Mouse (Mus musculus) kidney, adult 18-20 months (tissue): ENCODE measurements around the gene Slc25a34.
A peak's percentile ranks its signal among the peaks of the same experiment; 100 is the strongest.

Experiments
- DNase-seq: peaks from one replicate; pipeline ENCODE4 v3.0.0; 2021

Gene Slc25a34

GRCm38 (mm10) chr4:141641961-141642811 is 18.6 kb upstream of the Slc25a34 start:
- DNase-seq: peak; percentile 66

DNA sequence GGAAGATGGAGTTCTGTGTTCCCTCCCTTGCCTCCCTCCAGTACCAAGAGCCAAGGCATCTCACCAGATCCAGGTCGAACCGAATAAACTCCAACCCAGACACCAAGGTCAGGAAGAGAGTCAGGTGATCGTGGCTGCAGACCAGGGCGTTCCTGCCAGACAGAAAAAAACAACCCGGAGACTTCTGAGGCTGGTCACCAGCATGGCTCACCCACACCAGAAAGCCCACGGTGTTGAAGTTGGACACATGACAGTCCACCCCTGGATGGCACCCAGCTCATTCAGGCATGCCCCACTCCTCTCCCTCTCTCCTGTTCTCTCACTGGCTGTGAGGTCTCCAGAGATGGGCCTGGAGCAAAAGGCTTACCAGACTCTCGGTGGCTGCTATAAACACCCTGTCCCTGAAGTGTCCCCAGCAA is 17.7 kb upstream of the Slc25a34 start:
- DNase-seq: peak; percentile 82

DNA sequence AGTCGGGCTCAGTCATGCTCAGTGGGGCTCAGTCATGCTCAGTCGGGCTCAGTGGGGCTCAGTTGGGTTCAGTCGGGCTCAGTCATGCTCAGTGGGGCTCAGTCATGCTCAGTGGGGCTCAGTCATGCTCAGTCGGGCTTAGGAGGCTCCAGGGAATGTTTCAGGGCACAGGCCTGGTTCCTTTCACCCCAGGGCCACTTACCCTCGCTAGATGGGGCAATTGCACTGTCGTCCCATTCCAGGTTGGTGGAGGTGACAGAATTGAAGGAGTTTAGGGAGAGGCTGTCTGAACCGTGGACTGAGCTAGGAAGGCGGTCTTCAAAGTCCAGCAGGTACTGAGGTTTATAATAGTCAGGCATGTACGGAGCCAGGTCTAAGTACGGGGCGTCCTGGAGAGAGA is 15.9 kb upstream of the Slc25a34 start:
- no peak for DNase-seq

GRCm38 (mm10) chr4:141636693-141637092 is 13.1 kb upstream of the Slc25a34 start:
- peak; percentile 75 for DNase-seq

GRCm38 (mm10) chr4:141635991-141636390 is 12.4 kb upstream of the Slc25a34 start:
- DNase-seq: no peak

DNA sequence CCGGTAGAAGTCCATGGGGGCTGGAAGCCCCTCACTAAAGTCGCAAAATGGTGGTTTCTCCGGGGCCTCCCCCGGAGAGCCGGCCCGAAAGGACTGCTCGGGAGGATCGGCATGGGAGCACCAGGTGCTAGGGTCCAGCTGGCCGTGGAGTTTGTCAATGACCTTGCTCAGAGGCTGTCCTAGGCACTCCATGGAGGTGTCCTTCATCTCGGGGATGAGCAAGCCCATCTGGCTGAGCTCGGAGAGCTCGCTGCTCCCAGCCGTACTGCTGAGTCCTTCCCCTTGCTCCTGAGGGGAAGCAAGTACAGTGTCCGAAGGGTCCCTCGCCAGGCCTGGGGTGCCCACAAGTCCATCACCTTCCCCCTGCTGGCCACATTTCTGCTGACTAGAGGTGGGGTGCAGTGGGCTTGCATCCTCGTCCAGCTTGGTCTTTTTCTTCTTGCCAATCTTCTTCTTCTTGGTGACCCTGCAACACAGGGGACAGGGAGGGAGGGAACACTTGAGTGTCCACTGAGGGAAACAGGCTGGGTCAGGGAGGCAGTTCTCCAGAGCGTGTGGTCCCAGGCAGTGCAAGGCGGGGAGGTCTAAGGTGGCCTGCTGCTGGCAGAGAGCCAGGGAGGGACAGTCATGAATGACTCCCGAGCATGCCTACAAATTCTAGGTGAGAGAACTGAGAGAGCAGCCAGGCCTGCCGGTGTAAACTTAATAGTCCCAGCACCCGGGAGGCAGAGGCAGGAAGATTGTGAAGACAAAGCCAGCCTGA is 8.7 kb upstream of the Slc25a34 start:
- no peak for DNase-seq

GRCm38 (mm10) chr4:141631250-141631649 is 7.6 kb upstream of the Slc25a34 start:
- DNase-seq: no peak

GRCm38 (mm10) chr4:141630021-141630420 is 6.4 kb upstream of the Slc25a34 start:
- no peak for DNase-seq

- DNase-seq: no peak
Measured at GRCm38 (mm10) chr4:141628661-141629060, 5.0 kb upstream of the Slc25a34 start.

DNA sequence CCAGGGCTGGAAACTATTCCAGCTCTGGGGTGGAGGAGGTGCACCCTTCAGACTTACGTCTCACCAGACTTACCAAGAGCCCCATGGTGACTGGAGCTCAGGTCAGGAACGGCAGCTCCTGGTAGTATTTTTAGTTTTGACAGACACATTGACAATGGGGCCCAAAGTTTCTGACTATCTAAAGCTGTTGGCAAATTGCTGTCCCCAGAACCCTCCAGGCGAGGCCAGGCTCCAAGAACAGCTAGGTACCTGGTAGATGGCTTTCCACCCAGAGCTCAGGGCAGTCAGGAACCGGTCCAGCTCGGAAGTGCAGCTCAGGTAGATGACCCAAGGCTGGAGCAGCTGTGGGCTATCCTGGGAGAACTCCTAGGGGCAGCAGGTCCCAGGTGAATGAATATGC is 3.9 kb upstream of the Slc25a34 start:
- DNase-seq: no peak

DNA sequence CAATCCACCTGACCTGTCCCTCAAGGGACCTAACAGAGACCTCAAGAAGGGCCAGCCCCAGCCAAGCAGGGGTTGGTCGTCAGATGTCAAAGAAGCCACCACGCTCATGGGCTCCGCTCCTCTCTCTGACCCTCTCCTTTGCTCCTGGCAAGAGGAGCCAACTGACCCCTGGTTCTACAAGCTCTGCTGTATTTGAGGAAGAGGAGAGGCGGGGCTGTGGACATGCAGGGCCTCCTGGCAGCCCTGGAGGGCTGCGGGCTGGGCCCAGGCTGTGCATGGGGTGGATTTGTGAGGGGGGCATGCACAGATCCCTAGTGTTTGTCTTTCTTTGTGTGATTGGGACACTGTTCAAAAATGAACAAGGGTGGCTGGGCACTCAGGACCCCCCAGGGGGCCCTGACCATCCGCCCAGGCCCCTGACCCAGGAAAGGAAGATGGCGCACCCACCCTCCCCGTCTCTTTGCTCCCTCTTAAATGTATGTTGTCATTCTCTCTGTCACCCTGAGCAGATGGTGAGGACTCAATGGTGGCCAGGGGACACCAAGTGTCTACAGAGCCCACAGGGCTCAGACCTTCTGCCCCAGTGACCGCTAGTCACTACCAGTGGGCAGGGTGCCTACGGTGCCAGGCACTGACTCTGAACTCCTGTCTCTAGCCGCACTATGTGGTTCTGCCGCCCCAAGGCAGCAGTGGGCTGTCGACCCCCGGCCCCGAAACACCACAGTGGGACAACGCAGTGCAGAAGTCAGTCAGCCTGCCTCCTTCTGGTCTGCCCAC is 2.3 kb upstream of the Slc25a34 start:
- DNase-seq: no peak

DNA sequence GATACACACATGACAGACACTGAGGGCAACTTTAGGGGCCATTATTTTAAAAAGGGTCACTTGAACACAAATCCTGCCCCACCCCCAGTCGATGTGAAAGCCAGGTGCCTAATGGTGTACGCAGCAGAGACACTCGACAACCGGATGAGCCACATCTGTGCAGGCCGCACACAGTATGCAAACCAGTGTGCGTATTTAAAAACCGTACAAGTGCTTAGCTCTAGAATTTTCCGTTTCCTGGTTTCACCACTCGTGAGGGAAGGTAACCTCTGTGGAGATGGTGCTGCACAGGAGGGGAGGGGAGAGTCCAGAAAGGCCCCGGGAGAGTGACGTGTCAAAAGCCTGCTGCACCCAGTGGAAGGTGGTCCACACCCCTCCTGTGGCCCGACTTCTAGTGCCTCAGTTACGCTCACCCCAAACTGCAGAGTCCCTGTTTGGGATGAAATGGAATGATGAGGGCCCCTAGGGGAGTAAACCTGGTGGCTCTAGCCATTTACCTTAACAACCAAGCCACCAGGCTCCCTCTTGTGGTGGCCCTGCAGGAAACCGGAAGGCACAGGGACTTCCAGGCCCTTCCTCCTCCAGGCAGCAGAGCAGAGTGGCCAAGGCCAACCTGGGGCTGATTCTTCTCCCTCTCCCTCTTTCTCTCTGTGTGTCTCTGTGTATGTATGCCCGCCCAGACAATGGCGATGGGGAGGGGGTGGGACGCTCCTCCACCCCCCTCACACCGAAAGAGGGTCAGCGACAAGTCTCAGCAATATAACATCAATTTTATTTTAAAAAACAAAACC is 1.6 kb upstream of the Slc25a34 start:
- DNase-seq: peak; percentile 56

DNA sequence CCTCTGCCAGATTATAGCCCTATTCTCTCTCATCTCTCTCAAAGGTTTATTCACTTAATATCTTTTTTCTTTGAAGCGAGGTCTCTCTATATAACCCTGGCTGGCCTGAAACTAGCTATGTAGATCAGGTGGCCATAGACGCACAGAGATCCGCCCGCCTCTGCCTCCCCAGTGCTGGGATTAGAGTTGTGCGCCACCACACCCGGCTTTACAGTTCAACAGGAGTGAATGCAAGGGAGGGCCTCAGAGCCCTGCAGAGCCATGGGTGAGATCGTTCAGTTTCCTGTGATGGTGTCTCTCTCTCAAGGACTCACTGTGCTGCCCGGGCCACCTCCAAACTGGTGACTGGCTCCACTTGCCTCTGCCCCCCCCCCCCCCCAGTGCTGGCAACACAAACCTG is 513 bp upstream of the Slc25a34 start:
- peak; percentile 29 for DNase-seq

GRCm38 (mm10) chr4:141623037-141623436 is 584 bp downstream of the Slc25a34 start:
- DNase-seq: peak; percentile 81

DNA sequence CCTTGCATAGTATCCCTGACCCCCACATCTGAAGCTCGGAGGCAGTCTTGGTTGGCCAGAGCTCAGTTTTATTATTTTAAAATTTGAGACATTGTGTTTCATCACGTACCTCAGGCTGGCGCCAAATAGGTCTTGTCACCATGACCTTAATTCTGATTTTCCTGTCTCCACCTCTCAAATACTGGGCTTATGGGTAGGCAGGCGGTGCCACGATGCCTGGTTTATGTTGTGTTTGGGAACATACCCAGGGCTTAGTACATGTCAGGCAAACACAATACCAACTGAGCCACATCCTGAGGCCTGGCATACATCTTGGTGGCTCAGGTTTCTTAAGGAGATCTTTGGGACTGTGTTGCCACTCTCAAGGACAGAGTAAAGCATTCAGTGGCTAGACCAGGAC is 1.0 kb downstream of the Slc25a34 start:
- DNase-seq: no peak

DNA sequence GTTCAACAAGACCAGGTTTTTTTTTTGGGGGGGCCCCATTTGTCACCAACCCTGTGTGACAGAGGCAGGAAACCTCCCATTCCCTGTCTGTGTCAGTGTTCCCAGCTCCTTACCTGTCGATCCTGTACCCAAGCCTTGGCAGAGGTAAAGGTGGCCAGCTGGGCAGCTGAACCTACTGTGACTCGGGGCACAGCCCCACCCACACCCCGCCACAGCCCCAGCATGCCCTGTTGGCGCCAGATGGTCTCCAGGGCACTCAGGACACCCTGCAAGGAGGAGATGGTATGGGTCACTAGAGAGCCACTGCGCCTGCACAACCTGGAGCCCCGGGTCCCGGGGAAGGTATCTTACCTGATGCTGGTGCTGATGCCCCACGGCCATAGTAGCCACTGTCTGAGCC is 1.5 kb downstream of the Slc25a34 start:
- no peak for DNase-seq

DNA sequence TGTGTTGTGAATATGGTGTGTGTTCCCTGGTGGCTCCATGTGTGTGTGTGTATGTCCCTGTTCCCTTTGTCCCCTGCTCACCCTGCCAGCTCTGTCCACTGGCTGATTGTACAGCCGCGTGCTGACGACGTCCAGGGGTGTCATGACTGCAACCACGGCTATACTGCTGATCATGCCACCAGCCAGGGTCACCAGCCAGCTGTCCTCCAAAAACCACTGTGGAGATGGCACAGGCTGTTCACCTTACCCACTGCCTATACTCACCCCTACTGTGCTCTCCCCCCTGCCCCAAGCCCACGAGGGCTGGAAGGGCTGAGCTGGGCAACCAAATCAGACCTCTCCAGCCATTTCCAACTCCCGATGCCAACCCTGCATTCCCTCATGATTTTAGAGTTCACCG is 2.3 kb downstream of the Slc25a34 start:
- DNase-seq: no peak

GRCm38 (mm10) chr4:141619299-141619883 is 4.2 kb downstream of the Slc25a34 start:
- no peak for DNase-seq

- DNase-seq: peak; percentile 70
Measured at GRCm38 (mm10) chr4:141618565-141619243, 4.9 kb downstream of the Slc25a34 start, which contains the start of gene Tmem82. Tmem82 (minus strand) TSS chr4:141618633.

- DNase-seq: peak; percentile 82
Measured at GRCm38 (mm10) chr4:141617863-141618564, 5.6 kb downstream of the Slc25a34 start.

DNA sequence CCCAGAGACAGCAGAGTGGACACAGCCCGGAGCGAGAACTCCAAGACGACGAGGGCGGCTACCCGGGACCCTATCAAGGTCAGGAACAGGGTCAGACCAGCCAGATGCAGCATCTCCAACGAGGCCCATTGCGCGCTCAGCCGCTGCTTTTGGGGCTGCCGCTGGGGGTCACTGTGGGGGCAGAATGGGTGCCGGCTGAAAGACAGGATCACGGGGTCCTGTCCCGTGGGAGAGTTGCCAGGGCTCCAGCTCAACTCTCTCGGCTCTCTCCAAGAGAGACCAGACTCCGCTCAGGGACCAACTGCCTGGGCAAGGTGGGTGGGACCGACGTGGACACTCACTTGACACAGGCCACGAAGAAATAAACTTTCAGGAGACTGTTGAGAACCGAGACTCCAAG is 6.3 kb downstream of the Slc25a34 start:
- DNase-seq: peak; percentile 76
